Mouse (Mus musculus) CH12.LX (cell line): Measurements from ENCODE around the gene Tnip3.
A peak's percentile ranks its signal among the peaks of the same experiment; 100 is the strongest.

Source experiments
- CTCF ChIP-seq, 2 experiments: IDR thresholded peaks in 1 of 2; conservative IDR thresholded peaks in 1 of 2; 2 replicates each; pipeline ENCODE4 v1.5.1; 2011 to 2012; ENCODE audit warnings: low read depth in 2 of 2, low read length in 2 of 2, improper control_type of control experiment in 1 of 2, inconsistent platforms in 1 of 2, mild to moderate bottlenecking in 1 of 2, moderate library complexity in 1 of 2
- EP300 ChIP-seq: IDR thresholded peaks from 2 replicates; pipeline ENCODE4 v1.6.1; 2011; ENCODE audit warnings: low read length, improper control_type of control experiment
- POLR2A ChIP-seq: IDR thresholded peaks from 2 replicates; pipeline ENCODE4 v1.6.1; 2011; ENCODE audit warnings: low read depth, mild to moderate bottlenecking, improper control_type of control experiment, low read length
- RAD21 ChIP-seq: IDR thresholded peaks from 2 replicates; pipeline ENCODE4 v1.6.1; 2011; ENCODE audit warnings: low read depth, mild to moderate bottlenecking, low read length, improper control_type of control experiment, moderate library complexity
- ZNF384 ChIP-seq: IDR thresholded peaks from 2 replicates; pipeline ENCODE4 v1.6.1; 2012; ENCODE audit warnings: low read depth, low read length, improper control_type of control experiment, inconsistent platforms

GRCm38 (mm10) chr6:65537327-65537884 lies 12.3 kb downstream of the Tnip3 start:
- TF ChIP-seq POLR2A = no peak
- peak; percentile 73; the same call in 1 of the 2 replicates for TF ChIP-seq ZNF384
- no peak for TF ChIP-seq CTCF (conservative IDR thresholded peaks at IDR 0.05 in 1 of 2, IDR thresholded peaks at IDR 0.05 in 1 of 2; ENCODE audit: low read depth in 2 of 2, low read length in 2 of 2)
- TF ChIP-seq EP300 = no peak
- TF ChIP-seq RAD21 = no peak
